In the genomic region with DNA sequence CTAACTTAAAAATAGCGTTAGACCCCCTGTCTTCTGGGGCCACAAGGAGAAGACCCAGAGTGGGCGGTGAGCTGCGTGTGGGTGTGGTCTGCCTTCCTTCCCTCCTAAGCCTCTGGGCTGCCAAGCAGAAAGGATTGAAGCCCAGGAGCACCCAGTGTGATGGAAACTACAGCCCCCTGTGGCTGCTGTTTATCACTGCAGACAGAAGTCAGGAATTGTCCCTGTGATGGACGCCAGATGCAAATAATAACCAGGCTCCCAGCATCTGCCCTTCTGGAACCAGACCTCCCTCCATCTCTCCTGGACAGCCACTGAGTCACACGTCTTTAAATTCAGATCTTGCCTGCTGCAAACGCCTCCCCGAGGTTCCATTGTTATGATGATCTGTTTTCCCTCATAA, we compare ENCODE assay signal across 11 mouse cellular contexts.
DNase-seq lines count a peak whose midpoint lies in the region; ATAC-seq and TF ChIP-seq lines count a peak whose summit lies in the region.
"Had no signal": no experiment of that assay in that cellular context is flagged by ENCODE, and none has a peak within 500 bp of the region (broad histone marks: within the 10 kb centered on the region; RNA-seq: fewer than 3 reads in every experiment).

No protein-coding gene starts in this region.

- H3K27me3 ChIP-seq in heart, embryonic 10.5 days (ENCODE audit: insufficient read depth, poor library complexity, severe bottlenecking), result no peaks in the 10 kb centered on the region
- H3K27me3 ChIP-seq in MEL (ENCODE audit: control insufficient read depth in 1 of 2, insufficient read depth in 2 of 2, low read length in 2 of 2), result peaks cover 5 to 8% of the 10 kb centered on the region in 2 experiments
- H3K27me3 ChIP-seq in limb, embryonic 14.5 days (ENCODE audit: control insufficient read depth, insufficient read depth, low read length), result no peaks in the 10 kb centered on the region
- no peaks in the 10 kb centered on the region for H3K27me3 ChIP-seq in thymus, adult 2 months (ENCODE audit: control insufficient read depth, insufficient read depth, low read length)
- H3K27me3 ChIP-seq: hindbrain, embryonic 15.5 days; Patski had no signal

- no peak; the same call in 1 of the 2 replicates for TF ChIP-seq RAD21 in MEL (IDR thresholded peaks at IDR 0.05; ENCODE audit: low read depth, low read length)

- peak; percentile 33 for DNase-seq in heart, postnatal 4 days
- no peak for DNase-seq in heart, embryonic 10.5 days (ENCODE audit: low spot score)
- DNase-seq in 3T3-L1 (ENCODE audit: low read depth, low spot score), result peak; percentile 46
- peak; percentile 17 for DNase-seq in MEL (ENCODE audit: low read depth, low spot score)
- DNase-seq in limb, embryonic 14.5 days (ENCODE audit: low spot score), result no peak
- no peak for DNase-seq in right cerebral cortex, postnatal 14 days
- DNase-seq in thymus, adult 2 months, result no peak

- H3K4me3 ChIP-seq in heart, embryonic 10.5 days, result no peak overlapping the region
- no peak overlapping the region for H3K4me3 ChIP-seq in MEL (ENCODE audit: control insufficient read depth in 1 of 2, insufficient read depth in 1 of 2, low read depth in 2 of 2, low read length in 2 of 2)
- no peak overlapping the region for H3K4me3 ChIP-seq in limb, embryonic 14.5 days (replicated peaks; ENCODE audit: low read length)
- no peak overlapping the region for H3K4me3 ChIP-seq in thymus, adult 2 months (ENCODE audit: control insufficient read depth, insufficient read depth, low read length)
- H3K4me3 ChIP-seq: hindbrain, embryonic 15.5 days; liver, embryonic 15.5 days had no signal

- 25% methylated on average over 7 of the region's 7 CpGs for WGBS in heart, embryonic 10.5 days
- WGBS in limb, embryonic 14.5 days, result 24% methylated on average over 7 of the region's 7 CpGs
- WGBS in thymus, adult 2 months, result 67% methylated on average over 7 of the region's 7 CpGs

- no peak overlapping the region for H3K4me2 ChIP-seq in limb, embryonic 14.5 days (replicated peaks; ENCODE audit: low read depth, low read length, severe bottlenecking)
- H3K4me2 ChIP-seq: hindbrain, embryonic 15.5 days; liver, embryonic 15.5 days had no signal

- peak in 1 of 3 experiments; percentile 18; a peak in 2 of 6 replicates for TF ChIP-seq CTCF in MEL (IDR thresholded peaks at IDR 0.05 in 2 of 3, conservative IDR thresholded peaks at IDR 0.05 in 1 of 3; ENCODE audit: control insufficient read depth in 1 of 3, insufficient read depth in 1 of 3, low read depth in 2 of 3, low read length in 3 of 3, poor library complexity in 1 of 3, severe bottlenecking in 1 of 3)
- no peak for TF ChIP-seq CTCF in thymus, adult 2 months (IDR thresholded peaks at IDR 0.05; ENCODE audit: borderline replicate concordance, control insufficient read depth, extremely low read depth, insufficient read depth, low read length, poor library complexity)

- ATAC-seq in limb, embryonic 14.5 days (ENCODE audit: low FRiP score, low read depth), result peak; percentile 24; the same call in 1 of the 2 replicates
- ATAC-seq in megakaryocyte, adult 5-6 weeks (ENCODE audit: poor library complexity, severe bottlenecking), result no peak
- ATAC-seq: Patski had no signal

- no peak for TF ChIP-seq POLR2A in MEL (IDR thresholded peaks at IDR 0.05; ENCODE audit: control insufficient read depth in 1 of 2, insufficient read depth in 1 of 2, low read depth in 1 of 2, low read length in 2 of 2, poor library complexity in 1 of 2)
- no peak for TF ChIP-seq POLR2A in limb, embryonic 14.5 days (IDR thresholded peaks at IDR 0.05; ENCODE audit: borderline replicate concordance, extremely low read depth, insufficient read depth, insufficient read length)
- TF ChIP-seq POLR2A in thymus, adult 2 months (IDR thresholded peaks at IDR 0.05; ENCODE audit: control insufficient read depth, extremely low read depth, insufficient read depth, low read length, poor library complexity), result no peak

- H3K79me2 ChIP-seq in MEL (ENCODE audit: control insufficient read depth, insufficient read depth, low read length, poor library complexity), result no peaks in the 10 kb centered on the region

- no peak for TF ChIP-seq EP300 in MEL (IDR thresholded peaks at IDR 0.05; ENCODE audit: low read depth in 1 of 2, low read length in 2 of 2)

- H3K9ac ChIP-seq in MEL (ENCODE audit: control insufficient read depth, low read depth, low read length, poor library complexity, severe bottlenecking), result no peak overlapping the region
- H3K9ac ChIP-seq in limb, embryonic 14.5 days (ENCODE audit: low read depth, low read length, severe bottlenecking), result no peak overlapping the region
- H3K9ac ChIP-seq: hindbrain, embryonic 15.5 days; liver, embryonic 15.5 days had no signal

- H3K9me3 ChIP-seq in heart, embryonic 10.5 days, result no peaks in the 10 kb centered on the region
- no peaks in the 10 kb centered on the region for H3K9me3 ChIP-seq in MEL (replicated peaks; ENCODE audit: insufficient read depth, low read length)
- H3K9me3 ChIP-seq in limb, embryonic 14.5 days (ENCODE audit: control insufficient read depth, low read length), result no peaks in the 10 kb centered on the region
- H3K9me3 ChIP-seq: hindbrain, embryonic 15.5 days; liver, embryonic 15.5 days had no signal

- H3K36me3 ChIP-seq in heart, embryonic 10.5 days, result no peaks in the 10 kb centered on the region
- H3K36me3 ChIP-seq in MEL (ENCODE audit: control insufficient read depth in 1 of 2, insufficient read depth in 2 of 2, low read length in 2 of 2), result no peaks in the 10 kb centered on the region
- H3K36me3 ChIP-seq in limb, embryonic 14.5 days (ENCODE audit: control insufficient read depth, insufficient read depth, low read length), result peaks cover 33% of the 10 kb centered on the region
- no peaks in the 10 kb centered on the region for H3K36me3 ChIP-seq in thymus, adult 2 months (ENCODE audit: control insufficient read depth, insufficient read depth, low read length)
- H3K36me3 ChIP-seq: hindbrain, embryonic 15.5 days; liver, embryonic 15.5 days had no signal

- no peak overlapping the region for H3K27ac ChIP-seq in heart, embryonic 10.5 days
- no peak overlapping the region for H3K27ac ChIP-seq in MEL (ENCODE audit: control insufficient read depth, low read depth, low read length)
- H3K27ac ChIP-seq in limb, embryonic 14.5 days (replicated peaks; ENCODE audit: low read depth, low read length), result no peak overlapping the region
- H3K27ac ChIP-seq in thymus, adult 2 months (ENCODE audit: control insufficient read depth, insufficient read depth, low read length), result no peak overlapping the region
- H3K27ac ChIP-seq: hindbrain, embryonic 15.5 days; liver, embryonic 15.5 days had no signal

- H3K4me1 ChIP-seq in heart, embryonic 10.5 days, result peaks cover 8% of the 10 kb centered on the region
- H3K4me1 ChIP-seq in MEL (ENCODE audit: control insufficient read depth in 1 of 2, insufficient read depth in 2 of 2, low read length in 2 of 2), result no peaks in the 10 kb centered on the region
- H3K4me1 ChIP-seq in limb, embryonic 14.5 days (ENCODE audit: control insufficient read depth, insufficient read depth, low read length), result peaks cover 26% of the 10 kb centered on the region
- H3K4me1 ChIP-seq in thymus, adult 2 months (replicated peaks; ENCODE audit: control insufficient read depth, insufficient read depth, low read length), result peaks cover 8% of the 10 kb centered on the region
- H3K4me1 ChIP-seq: liver, embryonic 15.5 days had no signal

TF ChIP-seq in MEL, 35 proteins besides CTCF, POLR2A, EP300 and RAD21:
- TF ChIP-seq TAL1 (IDR thresholded peaks at IDR 0.05; ENCODE audit: low read length) (no peak), HCFC1 (IDR thresholded peaks at IDR 0.05; ENCODE audit: low read depth, low read length) (no peak), MAZ (IDR thresholded peaks at IDR 0.05; ENCODE audit: low read depth, low read length) (no peak), USF1 (IDR thresholded peaks at IDR 0.05; ENCODE audit: low read depth, low read length) (no peak), TBP (IDR thresholded peaks at IDR 0.05; ENCODE audit: low read depth, low read length) (no peak), POLR2AphosphoS2 (IDR thresholded peaks at IDR 0.05; ENCODE audit: low read length) (no peak), ZNF384 (IDR thresholded peaks at IDR 0.05; ENCODE audit: low read depth, low read length) (no peak), CHD2 (IDR thresholded peaks at IDR 0.05; ENCODE audit: low read length) (no peak), MEF2A (IDR thresholded peaks at IDR 0.05; ENCODE audit: extremely low read depth, insufficient replicate concordance, low read depth, low read length, poor library complexity, severe bottlenecking) (no peak), NELFE (IDR thresholded peaks at IDR 0.05; ENCODE audit: low read depth, low read length) (no peak), MYC (IDR thresholded peaks at IDR 0.05; ENCODE audit: low read depth, low read length) (no peak), NRF1 (IDR thresholded peaks at IDR 0.05; ENCODE audit: insufficient read depth, low read depth, low read length, poor library complexity, severe bottlenecking) (no peak), GATA1 (IDR thresholded peaks at IDR 0.05; ENCODE audit: low read depth, low read length) (no peak), USF2 (IDR thresholded peaks at IDR 0.05; ENCODE audit: borderline replicate concordance in 1 of 2, insufficient read depth in 1 of 2, low read depth in 1 of 2, low read length in 2 of 2) (no peak), BHLHE40 (IDR thresholded peaks at IDR 0.05; ENCODE audit: borderline replicate concordance, low read depth, low read length) (no peak), ZMIZ1 (IDR thresholded peaks at IDR 0.05; ENCODE audit: low read depth, low read length) (no peak), ETS1 (IDR thresholded peaks at IDR 0.05; ENCODE audit: low read depth, low read length) (no peak), SIN3A (IDR thresholded peaks at IDR 0.05; ENCODE audit: low read length) (no peak), CHD1 (IDR thresholded peaks at IDR 0.05; ENCODE audit: low read depth, low read length) (no peak)

Comparison
In these comparisons a context has a peak if more than half of its experiments do, and no peak if none do; other contexts are left out.
1. DNase-seq: peak in heart, postnatal 4 days (single experiment), 3T3-L1 (single experiment) and MEL (single experiment); none in heart, embryonic 10.5 days (single experiment), limb, embryonic 14.5 days (single experiment), right cerebral cortex, postnatal 14 days (single experiment) and thymus, adult 2 months (single experiment).